In the genomic region with DNA sequence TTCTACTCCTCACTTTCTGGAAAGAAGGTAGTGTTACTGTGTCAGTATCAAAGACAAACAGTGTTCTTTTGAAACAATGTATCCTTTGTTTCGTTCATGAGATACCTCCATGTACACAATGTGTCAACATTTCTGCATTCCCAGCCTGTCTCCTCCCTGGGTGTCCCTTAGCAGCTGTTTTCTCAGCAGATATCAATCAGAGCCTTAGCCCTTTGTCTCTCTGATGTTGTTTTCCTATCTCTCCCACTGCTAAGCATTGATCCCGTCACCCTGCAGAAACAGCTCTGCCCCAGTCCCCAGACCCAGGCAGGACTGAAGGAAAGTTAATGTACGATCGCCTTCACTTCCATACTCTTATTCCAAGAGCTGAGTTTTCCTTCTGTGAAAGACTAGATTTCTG, we compare ENCODE assay signal across 22 mouse cellular contexts. TPM values are rescaled to one million over a fixed set of nuclear protein-coding genes. Genes with fewer than 3 reads are reported as not detected.
DNase-seq lines count a peak whose midpoint lies in the region; ATAC-seq and TF ChIP-seq lines count a peak whose summit lies in the region.
"Had no signal": no experiment of that assay in that cellular context is flagged by ENCODE, and none has a peak within 500 bp of the region (broad histone marks: within the 10 kb centered on the region; RNA-seq: fewer than 3 reads in every experiment).

No protein-coding gene starts in this region.

- intact Hi-C loops in heart, adult 2 months (cut with DNase I), result no loop called here

- H3K79me2 ChIP-seq in heart, adult 2 months (replicated peaks; ENCODE audit: control insufficient read depth, insufficient read depth, low read length), result no peaks in the 10 kb centered on the region

- no peak overlapping the region for H3K4me2 ChIP-seq in forebrain, embryonic 13.5 days
- H3K4me2 ChIP-seq in forebrain, embryonic 16.5 days (ENCODE audit: low read length), result no peak overlapping the region
- H3K4me2 ChIP-seq in hindbrain, embryonic 13.5 days, result peak overlapping the region; percentile 21; the same call in 1 of the 2 replicates
- peak overlapping the region; percentile 14; the same call in 1 of the 2 replicates for H3K4me2 ChIP-seq in midbrain, embryonic 16.5 days (ENCODE audit: low read length)
- H3K4me2 ChIP-seq in lung, postnatal 0 days (replicated peaks; ENCODE audit: low read depth, low read length), result no peak overlapping the region
- H3K4me2 ChIP-seq: embryonic facial prominence, embryonic 13.5 days; intestine, embryonic 15.5 days; liver, embryonic 11.5 days had no signal

- no peak overlapping the region for H3K9ac ChIP-seq in forebrain, embryonic 13.5 days
- H3K9ac ChIP-seq in forebrain, embryonic 16.5 days (replicated peaks; ENCODE audit: low read depth, low read length), result no peak overlapping the region
- H3K9ac ChIP-seq in hindbrain, embryonic 13.5 days, result no peak overlapping the region
- no peak overlapping the region for H3K9ac ChIP-seq in midbrain, embryonic 16.5 days (ENCODE audit: low read depth, low read length)
- H3K9ac ChIP-seq in heart, adult 2 months (ENCODE audit: low read depth, low read length), result no peak overlapping the region
- H3K9ac ChIP-seq in lung, postnatal 0 days (replicated peaks; ENCODE audit: low read depth), result no peak overlapping the region
- H3K9ac ChIP-seq: embryonic facial prominence, embryonic 13.5 days; intestine, embryonic 15.5 days had no signal

- 40% methylated on average over 4 of the region's 4 CpGs for WGBS in forebrain, embryonic 13.5 days
- WGBS in forebrain, embryonic 16.5 days, result 38% methylated on average over 4 of the region's 4 CpGs
- 20% methylated on average over 4 of the region's 4 CpGs for WGBS in hindbrain, embryonic 13.5 days
- 34% methylated on average over 4 of the region's 4 CpGs for WGBS in midbrain, embryonic 16.5 days
- WGBS in heart, adult 2 months, result 19% methylated on average over 4 of the region's 4 CpGs
- WGBS in lung, postnatal 0 days, result 19% methylated on average over 4 of the region's 4 CpGs

- no peak for TF ChIP-seq EP300 in heart, adult 2 months (IDR thresholded peaks at IDR 0.05; ENCODE audit: insufficient read depth, low read depth, low read length)
- TF ChIP-seq EP300 in lung, postnatal 0 days (IDR thresholded peaks at IDR 0.05), result no peak

- no peak overlapping the region for H3K4me3 ChIP-seq in forebrain, embryonic 13.5 days
- H3K4me3 ChIP-seq in forebrain, embryonic 16.5 days (replicated peaks; ENCODE audit: low read length), result no peak overlapping the region
- H3K4me3 ChIP-seq in hindbrain, embryonic 13.5 days, result no peak overlapping the region
- H3K4me3 ChIP-seq in midbrain, embryonic 16.5 days (ENCODE audit: low read depth, low read length), result no peak overlapping the region
- H3K4me3 ChIP-seq in heart, adult 2 months, result no peak overlapping the region
- H3K4me3 ChIP-seq in lung, postnatal 0 days (ENCODE audit: low read depth, low read length), result no peak overlapping the region
- H3K4me3 ChIP-seq: embryonic facial prominence, embryonic 13.5 days; intestine, embryonic 15.5 days had no signal

- H3K36me3 ChIP-seq in forebrain, embryonic 13.5 days (ENCODE audit: poor library complexity, severe bottlenecking), result no peaks in the 10 kb centered on the region
- no peaks in the 10 kb centered on the region for H3K36me3 ChIP-seq in forebrain, embryonic 16.5 days (ENCODE audit: control insufficient read depth, insufficient read depth)
- H3K36me3 ChIP-seq in hindbrain, embryonic 13.5 days, result no peaks in the 10 kb centered on the region
- H3K36me3 ChIP-seq in midbrain, embryonic 16.5 days (ENCODE audit: control insufficient read depth, insufficient read depth, low read length), result no peaks in the 10 kb centered on the region
- H3K36me3 ChIP-seq in heart, adult 2 months (ENCODE audit: control insufficient read depth, insufficient read depth, low read length), result no peaks in the 10 kb centered on the region
- H3K36me3 ChIP-seq in lung, postnatal 0 days (ENCODE audit: insufficient read depth, low read length), result no peaks in the 10 kb centered on the region
- H3K36me3 ChIP-seq: embryonic facial prominence, embryonic 13.5 days; G1E; intestine, embryonic 15.5 days had no signal

- DNase-seq in Muller cell, postnatal 12 days (ENCODE audit: inconsistent ontology term), result peak; percentile 24
- DNase-seq in heart, adult 2 months, result no peak
- DNase-seq in lung, postnatal 0 days (ENCODE audit: low spot score), result no peak
- DNase-seq: adrenal gland, postnatal 25 days; gastrocnemius, postnatal 10 days; heart, adult 11 months; heart, postnatal 36 days; kidney, adult 9 months; kidney, postnatal 25 days; lung, adult 18-20 months; lung, postnatal 36 days; right cerebral cortex, adult 18-20 months; thymus, postnatal 25 days had no signal

- TF ChIP-seq CTCF in heart, adult 2 months (IDR thresholded peaks at IDR 0.05), result no peak
- TF ChIP-seq CTCF in lung, postnatal 0 days (IDR thresholded peaks at IDR 0.05), result no peak

- H3K27ac ChIP-seq in forebrain, embryonic 13.5 days, result 0 out of 2 replicates have a peak overlapping the region, but pooled peaks have one; percentile 10
- H3K27ac ChIP-seq in forebrain, embryonic 16.5 days (ENCODE audit: low read length), result no peak overlapping the region
- H3K27ac ChIP-seq in hindbrain, embryonic 13.5 days, result peak overlapping the region; percentile 76
- peak overlapping the region; percentile 32; the same call in 1 of the 2 replicates for H3K27ac ChIP-seq in midbrain, embryonic 16.5 days (ENCODE audit: low read length)
- no peak overlapping the region for H3K27ac ChIP-seq in heart, adult 2 months
- no peak overlapping the region for H3K27ac ChIP-seq in lung, postnatal 0 days (ENCODE audit: low read length)
- H3K27ac ChIP-seq: embryonic facial prominence, embryonic 13.5 days; intestine, embryonic 15.5 days had no signal

- no peaks in the 10 kb centered on the region for H3K9me3 ChIP-seq in forebrain, embryonic 13.5 days (replicated peaks)
- no peaks in the 10 kb centered on the region for H3K9me3 ChIP-seq in forebrain, embryonic 16.5 days (ENCODE audit: control insufficient read depth, low read length)
- H3K9me3 ChIP-seq in hindbrain, embryonic 13.5 days, result no peaks in the 10 kb centered on the region
- H3K9me3 ChIP-seq in midbrain, embryonic 16.5 days (replicated peaks; ENCODE audit: control insufficient read depth, low read length, poor library complexity, severe bottlenecking), result no peaks in the 10 kb centered on the region
- H3K9me3 ChIP-seq in lung, postnatal 0 days (ENCODE audit: low read length), result no peaks in the 10 kb centered on the region
- H3K9me3 ChIP-seq: embryonic facial prominence, embryonic 13.5 days; intestine, embryonic 15.5 days had no signal

- peaks cover 22% of the 10 kb centered on the region for H3K4me1 ChIP-seq in forebrain, embryonic 13.5 days
- H3K4me1 ChIP-seq in forebrain, embryonic 16.5 days (replicated peaks; ENCODE audit: control insufficient read depth, insufficient read depth, low read length), result peaks cover 12% of the 10 kb centered on the region
- peaks cover 24% of the 10 kb centered on the region for H3K4me1 ChIP-seq in hindbrain, embryonic 13.5 days (replicated peaks)
- peaks cover 12% of the 10 kb centered on the region for H3K4me1 ChIP-seq in midbrain, embryonic 16.5 days (ENCODE audit: control insufficient read depth, insufficient read depth, low read length)
- no peaks in the 10 kb centered on the region for H3K4me1 ChIP-seq in heart, adult 2 months (ENCODE audit: control insufficient read depth, insufficient read depth, low read length)
- H3K4me1 ChIP-seq in lung, postnatal 0 days (ENCODE audit: insufficient read depth, low read depth, low read length), result no peaks in the 10 kb centered on the region
- H3K4me1 ChIP-seq: intestine, embryonic 15.5 days had no signal

- TF ChIP-seq POLR2A in heart, adult 2 months (IDR thresholded peaks at IDR 0.05; ENCODE audit: insufficient read depth, low read depth, low read length), result no peak

- no peaks in the 10 kb centered on the region for H3K27me3 ChIP-seq in forebrain, embryonic 13.5 days
- no peaks in the 10 kb centered on the region for H3K27me3 ChIP-seq in forebrain, embryonic 16.5 days (replicated peaks; ENCODE audit: control insufficient read depth, insufficient read depth, low read length)
- H3K27me3 ChIP-seq in hindbrain, embryonic 13.5 days, result no peaks in the 10 kb centered on the region
- H3K27me3 ChIP-seq in midbrain, embryonic 16.5 days (ENCODE audit: control insufficient read depth, insufficient read depth, low read depth, low read length), result no peaks in the 10 kb centered on the region
- no peaks in the 10 kb centered on the region for H3K27me3 ChIP-seq in heart, adult 2 months (ENCODE audit: control insufficient read depth, insufficient read depth, low read length)
- H3K27me3 ChIP-seq in lung, postnatal 0 days (replicated peaks; ENCODE audit: insufficient read depth, low read length), result no peaks in the 10 kb centered on the region
- H3K27me3 ChIP-seq: embryonic facial prominence, embryonic 13.5 days; intestine, embryonic 15.5 days had no signal

- ATAC-seq in forebrain, embryonic 13.5 days, result peak; percentile 40; the same call in 1 of the 2 replicates
- no peak for ATAC-seq in forebrain, embryonic 16.5 days
- peak; percentile 60; the same call in 1 of the 2 replicates for ATAC-seq in hindbrain, embryonic 13.5 days (ENCODE audit: low FRiP score)
- no peak for ATAC-seq in midbrain, embryonic 16.5 days
- no peak for ATAC-seq in lung, postnatal 0 days
- ATAC-seq: intestine, embryonic 15.5 days had no signal

RNA-seq across cellular contexts. Expression of a gene that starts 9.7 kb away (rescaled TPM):
- 83.4 and 100.0 TPM in 2 replicates for polyA plus RNA-seq in forebrain, embryonic 13.5 days (2015; fragmentation: Nextera tagmentation; extraction: Ambion mirVana)
- 130 and 149 TPM in 2 replicates for polyA plus RNA-seq in forebrain, embryonic 16.5 days (2015; fragmentation: Nextera tagmentation; extraction: Ambion mirVana)
- polyA plus RNA-seq in hindbrain, embryonic 13.5 days (2015; fragmentation: Nextera tagmentation; extraction: Ambion mirVana), result 136 TPM in 2 replicates
- 146 and 158 TPM in 2 replicates for polyA plus RNA-seq in midbrain, embryonic 16.5 days (2015; fragmentation: Nextera tagmentation; extraction: Ambion mirVana)
- total RNA-seq in heart, adult 2 months (2021), result not detected
- 0.06 and 0.12 TPM in 2 replicates for polyA plus RNA-seq in heart, adult 2 months (2012; rRNA removed)
- polyA plus RNA-seq in lung, postnatal 0 days (2015; fragmentation: Nextera tagmentation; extraction: Ambion mirVana), result 0.06 TPM in 1 of 2 replicates, not detected in the other
- total RNA-seq: heart, postnatal 36 days; megakaryocyte-erythroid progenitor cell, adult 5-6 weeks had no signal
- polyA plus RNA-seq: G1E had no signal

Comparison
In these comparisons a context has a peak if more than half of its experiments do, and no peak if none do; other contexts are left out.
1. ATAC-seq: peak in forebrain, embryonic 13.5 days (single experiment) and hindbrain, embryonic 13.5 days (single experiment); none in forebrain, embryonic 16.5 days (single experiment), midbrain, embryonic 16.5 days (single experiment) and lung, postnatal 0 days (single experiment).
2. H3K27ac ChIP-seq: peak in forebrain, embryonic 13.5 days (single experiment), hindbrain, embryonic 13.5 days (single experiment) and midbrain, embryonic 16.5 days (single experiment); none in forebrain, embryonic 16.5 days (single experiment), heart, adult 2 months (single experiment) and lung, postnatal 0 days (single experiment).
3. H3K4me2 ChIP-seq: peak in hindbrain, embryonic 13.5 days (single experiment) and midbrain, embryonic 16.5 days (single experiment); none in forebrain, embryonic 13.5 days (single experiment), forebrain, embryonic 16.5 days (single experiment) and lung, postnatal 0 days (single experiment).
4. RNA of a gene that starts 9.7 kb away (polyA plus RNA-seq): 130 to 149 TPM in forebrain, embryonic 16.5 days, 146 to 158 TPM in midbrain, embryonic 16.5 days, 136 TPM in hindbrain, embryonic 13.5 days and 83.4 to 100.0 TPM in forebrain, embryonic 13.5 days; 0.06 TPM in lung, postnatal 0 days and 0.06 to 0.12 TPM in heart, adult 2 months; every median in the first group is over 10 times any median in the second.